Mouse (Mus musculus): ENCODE results near the gene Serpina1b. TPM values are rescaled to one million over a fixed set of nuclear protein-coding genes. Genes with fewer than 3 reads are reported as not detected.
"Not testable (repeated sequence)": the region's sequence is repeated elsewhere in the genome, so short reads cannot be mapped to it uniquely, and the experiment has no call there.

The Serpina1b gene
- 1 to 10 TPM in 1 of 2 experiments, under 1 TPM in 1; 0.54 to 3.0 TPM for total RNA-seq (2021)
- long read RNA-seq, experiment 1, partial matches to known transcripts: 0 of 1 reads
- long read RNA-seq, experiment 1, other reads (novel, unspliced or antisense): 0 of 1 reads
- long read RNA-seq, experiment 2, partial matches to known transcripts: 1 of 2 reads
- long read RNA-seq, experiment 2, other reads (novel, unspliced or antisense): 0 of 2 reads

DNA sequence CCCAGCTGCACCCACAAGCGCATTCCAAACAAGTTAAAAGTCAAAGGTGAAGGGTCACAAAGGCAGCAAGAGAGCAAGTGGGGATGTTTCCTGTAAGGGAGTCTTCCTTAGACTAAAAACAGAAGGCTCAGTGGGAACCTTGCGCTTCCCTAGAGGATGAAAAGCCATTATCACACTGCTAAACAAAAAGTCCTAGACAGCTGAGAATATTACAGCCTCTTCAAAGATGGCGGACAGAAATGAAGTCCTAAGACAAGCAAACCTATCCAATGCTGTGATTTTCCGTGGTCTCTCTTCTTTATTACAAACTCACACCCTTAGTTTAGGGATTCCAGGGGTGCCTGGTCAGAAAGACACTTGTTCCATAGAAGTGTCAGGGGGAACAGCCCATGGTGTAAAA, at the start of gene Serpina1b:
TSS of gene Serpina1b (minus strand) at position 101 of the 400 bp plus-strand sequence.
- not testable (repeated sequence) for DNase-seq (ENCODE audit: low spot score in 2 of 2)

DNA sequence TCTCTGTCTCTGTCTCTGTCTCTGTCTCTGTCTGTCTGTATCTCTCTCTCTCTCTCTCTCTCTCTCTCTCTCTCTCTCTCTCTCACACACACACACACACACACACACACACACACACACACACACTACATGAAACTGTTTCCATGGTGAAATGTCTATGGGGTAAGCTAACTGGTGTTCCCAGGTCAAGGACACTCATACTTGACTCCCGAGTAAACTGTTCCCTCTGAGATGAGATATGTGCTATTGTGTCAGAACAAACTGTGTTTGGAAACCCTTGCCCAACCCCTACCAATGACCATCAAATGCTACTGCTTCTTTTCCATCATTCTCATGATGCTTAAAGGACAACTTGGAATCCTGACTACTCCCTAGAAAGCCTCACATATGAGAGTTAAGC, 36.7 kb upstream of the Serpina1b start:
- not testable (repeated sequence) for DNase-seq (ENCODE audit: low spot score in 2 of 2)

DNA sequence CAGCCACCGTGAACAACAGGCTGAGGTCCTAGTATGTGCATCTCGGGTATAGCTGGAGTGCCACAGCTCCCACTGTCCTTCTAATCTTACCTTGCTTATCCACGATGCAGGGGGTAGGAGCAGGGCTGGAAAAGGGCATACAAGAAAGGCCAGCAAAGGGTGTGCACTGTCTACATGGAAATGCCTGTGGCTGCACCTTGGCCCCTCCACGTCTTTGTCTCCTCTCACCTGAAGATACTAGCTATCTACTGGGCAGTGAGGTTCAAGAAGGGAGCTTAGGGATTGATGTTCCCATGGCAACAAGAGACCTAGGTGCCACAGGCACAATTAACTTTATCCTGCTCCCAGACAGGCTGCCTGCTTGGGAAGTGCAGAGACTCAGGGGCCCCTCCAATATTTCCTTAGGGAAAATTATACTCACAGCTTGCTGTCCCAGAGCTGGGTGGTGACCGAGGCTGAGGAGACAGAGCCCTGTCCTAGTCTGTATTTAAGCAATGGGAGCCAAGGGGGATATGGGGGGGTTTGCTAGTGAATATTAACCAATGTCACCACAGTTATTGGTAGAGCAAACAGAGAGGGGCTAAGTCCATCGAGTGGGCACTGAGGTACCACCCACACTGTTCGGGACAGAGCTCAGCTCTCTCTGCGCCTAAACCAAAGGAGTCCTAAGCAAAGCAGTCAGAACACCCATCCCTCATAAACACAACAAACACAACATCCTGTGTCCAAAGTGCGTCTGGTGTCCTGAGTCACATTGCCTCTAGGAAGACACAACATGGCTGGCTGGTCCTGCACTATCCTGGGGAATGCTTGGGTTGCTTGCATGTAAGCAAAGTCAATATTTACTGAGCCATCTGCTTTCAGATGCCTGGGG, 33.2 kb upstream of the Serpina1b start, which contains the start of gene Serpina1a:
TSS of gene Serpina1a (minus strand) at position 462 of the 874 bp plus-strand sequence.
- DNase-seq (ENCODE audit: low spot score in 2 of 2): not testable (repeated sequence)

DNA sequence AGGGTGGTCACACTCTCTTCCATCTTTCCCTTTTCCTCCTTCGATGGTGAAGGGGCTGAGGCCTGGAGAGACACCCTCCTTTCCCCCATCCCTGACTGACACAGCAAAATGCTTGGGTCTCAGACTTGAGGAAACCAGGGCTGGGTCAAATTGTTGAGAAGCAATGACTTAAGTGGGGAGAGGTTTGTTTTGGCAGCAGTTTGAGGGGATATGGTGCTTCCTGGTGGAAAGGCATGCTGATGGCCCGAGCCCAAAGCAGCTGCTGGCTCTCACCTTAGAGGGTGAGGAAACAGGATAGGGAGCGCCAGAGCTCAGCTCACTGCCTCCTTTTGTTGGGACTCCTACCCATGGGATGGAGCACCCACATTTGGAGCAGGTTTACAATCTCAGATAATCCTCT, 30.8 kb upstream of the Serpina1b start:
- DNase-seq (ENCODE audit: low spot score in 2 of 2): no peak

DNA sequence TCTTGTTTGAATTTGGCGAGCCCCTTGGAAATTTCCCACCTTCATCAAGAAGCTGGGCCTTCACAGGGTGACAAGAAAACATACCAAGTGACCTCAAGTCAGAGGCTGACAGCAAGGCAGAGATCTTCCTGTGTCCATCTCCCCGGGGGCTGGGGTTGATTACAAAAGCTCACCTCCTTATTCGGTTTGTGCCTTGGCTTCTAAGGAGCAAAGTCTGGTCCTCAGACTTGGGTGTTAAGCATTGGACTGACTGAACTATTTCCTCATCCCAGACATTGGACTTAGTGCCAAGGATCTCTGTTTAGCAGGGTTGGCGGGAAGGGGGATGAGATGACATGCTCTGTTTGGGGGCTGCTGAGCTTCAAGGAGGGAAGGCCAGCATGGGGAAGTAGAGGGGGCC, 30.4 kb upstream of the Serpina1b start:
- not testable (repeated sequence) for DNase-seq (ENCODE audit: low spot score in 2 of 2)

DNA sequence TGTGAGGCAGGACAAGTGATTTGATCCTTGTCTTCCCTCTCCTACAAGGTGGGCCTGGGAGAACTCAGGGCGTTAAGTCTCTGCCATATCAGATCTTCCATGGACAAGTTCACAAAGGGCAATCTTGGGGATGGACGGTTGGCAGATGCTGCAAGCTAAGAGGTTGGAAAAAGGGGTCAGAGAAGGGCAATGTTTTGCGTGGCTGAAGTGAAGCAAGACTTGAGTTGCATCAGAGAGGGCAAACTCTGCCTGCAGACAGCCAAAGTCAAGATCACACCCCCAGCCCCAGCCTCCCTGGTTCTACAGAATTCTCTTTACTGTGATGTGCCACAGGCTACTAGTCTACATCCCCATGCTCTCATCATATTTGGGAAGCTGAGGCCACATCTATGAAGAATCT, 29.4 kb upstream of the Serpina1b start:
- DNase-seq (ENCODE audit: low spot score in 2 of 2): not testable (repeated sequence)

DNA sequence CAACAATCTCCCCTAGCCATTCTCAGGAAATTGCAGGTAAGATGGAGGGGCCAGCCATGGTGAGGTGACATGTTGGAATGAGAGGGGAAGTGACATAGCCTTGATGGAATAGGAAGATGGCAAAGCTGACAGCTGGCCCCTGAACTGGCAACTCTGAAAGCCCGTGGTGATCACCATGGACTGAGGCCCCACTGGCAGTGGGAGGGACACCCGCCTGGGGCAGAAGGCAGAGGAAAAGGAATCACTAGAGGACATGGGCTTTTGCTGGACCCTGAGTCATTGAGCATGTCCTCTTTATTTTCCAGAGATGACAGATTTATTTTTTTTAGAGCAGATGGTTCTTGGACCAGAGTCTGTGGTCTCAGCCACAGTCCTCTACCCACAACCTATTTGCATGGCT, 22.9 kb upstream of the Serpina1b start:
- not testable (repeated sequence) for DNase-seq (ENCODE audit: low spot score in 2 of 2)

DNA sequence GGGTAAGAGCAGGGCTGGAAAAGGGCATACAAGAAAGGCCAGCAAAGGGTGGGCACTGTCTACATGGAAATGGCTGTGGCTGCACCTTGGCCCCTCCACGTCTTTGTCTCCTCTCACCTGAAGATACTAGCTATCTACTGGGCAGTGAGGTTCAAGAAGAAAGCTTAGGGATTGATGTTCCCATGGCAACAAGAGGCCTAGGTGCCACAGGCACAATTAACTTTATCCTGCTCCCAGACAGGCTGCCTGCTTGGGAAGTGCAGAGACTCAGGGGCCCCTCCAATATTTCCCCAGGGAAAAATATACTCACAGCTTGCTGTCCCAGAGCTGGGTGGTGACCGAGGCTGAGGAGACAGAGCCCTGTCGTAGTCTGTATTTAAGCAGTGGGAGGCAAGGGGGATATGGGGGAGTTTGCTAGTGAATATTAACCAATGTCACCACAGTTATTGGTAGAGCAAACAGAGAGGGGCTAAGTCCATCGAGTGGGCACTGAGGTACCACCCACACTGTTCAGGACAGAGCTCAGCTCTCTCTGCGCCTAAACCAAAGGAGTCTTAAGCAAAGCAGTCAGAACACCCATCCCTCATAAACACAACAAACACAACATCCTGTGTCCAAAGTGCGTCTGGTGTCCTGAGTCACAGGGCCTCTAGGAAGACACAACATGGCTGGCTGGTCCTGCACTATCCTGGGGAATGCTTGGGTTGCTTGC, 2.4 kb downstream of the Serpina1b start:
- not testable (repeated sequence) for DNase-seq (ENCODE audit: low spot score in 2 of 2)

DNA sequence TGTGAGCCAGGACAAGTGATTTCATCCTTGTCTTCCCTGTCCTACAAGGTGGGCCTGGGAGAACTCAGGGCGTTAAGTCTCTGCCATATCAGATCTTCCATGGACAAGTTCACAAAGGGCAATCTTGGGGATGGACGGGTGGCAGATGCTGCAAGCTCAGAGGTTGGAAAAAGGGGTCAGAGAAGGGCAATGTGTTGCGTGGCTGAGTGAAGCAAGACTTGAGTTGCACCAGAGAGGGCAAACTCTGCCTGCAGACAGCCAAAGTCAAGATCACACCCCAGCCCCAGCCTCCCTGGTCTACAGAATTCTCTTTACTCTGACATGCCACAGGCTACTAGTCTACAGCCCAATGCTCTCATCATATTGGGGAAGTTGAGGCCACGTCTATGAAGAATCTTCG, 6.3 kb downstream of the Serpina1b start:
- peak; percentile 20 to 40 for DNase-seq (ENCODE audit: low spot score in 2 of 2)

DNA sequence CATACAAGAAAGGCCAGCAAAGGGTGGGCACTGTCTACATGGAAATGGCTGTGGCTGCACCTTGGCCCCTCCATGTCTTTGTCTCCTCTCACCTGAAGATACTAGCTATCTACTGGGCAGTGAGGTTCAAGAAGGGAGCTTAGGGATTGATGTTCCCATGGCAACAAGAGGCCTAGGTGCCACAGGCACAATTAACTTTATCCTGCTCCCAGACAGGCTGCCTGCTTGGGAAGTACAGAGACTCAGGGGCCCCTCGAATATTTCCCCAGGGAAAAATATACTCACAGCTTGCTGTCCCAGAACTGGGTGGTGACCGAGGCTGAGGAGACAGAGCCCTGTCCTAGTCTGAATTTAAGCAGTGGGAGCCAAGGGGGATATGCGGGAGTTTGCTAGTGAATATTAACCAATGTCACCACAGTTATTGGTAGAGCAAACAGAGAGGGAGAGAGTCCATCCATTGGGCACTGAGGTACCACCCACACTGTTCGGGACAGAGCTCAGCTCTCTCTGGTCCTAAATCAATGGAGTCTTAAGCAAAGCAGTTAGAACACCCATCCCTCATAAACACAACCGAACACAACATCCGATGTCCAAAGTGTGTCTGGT, 56.8 kb downstream of the Serpina1b start, which contains the start of gene Serpina1d:
TSS of gene Serpina1d (minus strand) at position 347 of the 606 bp plus-strand sequence.
- not testable (repeated sequence) for DNase-seq (ENCODE audit: low spot score in 2 of 2)

DNA sequence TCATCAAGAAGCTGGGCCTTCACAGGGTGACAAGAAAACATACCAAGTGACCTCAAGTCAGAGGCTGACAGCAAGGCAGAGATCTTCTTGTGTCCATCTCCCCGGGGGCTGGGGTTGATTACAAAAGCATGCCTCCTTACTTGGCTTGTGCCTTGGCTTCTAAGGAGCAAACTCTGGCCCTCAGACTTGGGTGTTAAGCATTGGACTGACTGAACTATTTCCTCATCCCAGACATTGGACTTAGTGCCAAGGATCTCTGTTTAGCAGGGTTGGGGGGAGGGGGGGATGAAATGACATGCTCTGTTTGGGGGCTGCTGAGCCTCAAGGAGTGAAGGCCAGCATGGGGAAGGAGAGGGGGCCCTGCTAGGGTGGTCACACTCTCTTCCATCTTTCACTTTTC, 59.6 kb downstream of the Serpina1b start:
- not testable (repeated sequence) for DNase-seq (ENCODE audit: low spot score in 2 of 2)

DNA sequence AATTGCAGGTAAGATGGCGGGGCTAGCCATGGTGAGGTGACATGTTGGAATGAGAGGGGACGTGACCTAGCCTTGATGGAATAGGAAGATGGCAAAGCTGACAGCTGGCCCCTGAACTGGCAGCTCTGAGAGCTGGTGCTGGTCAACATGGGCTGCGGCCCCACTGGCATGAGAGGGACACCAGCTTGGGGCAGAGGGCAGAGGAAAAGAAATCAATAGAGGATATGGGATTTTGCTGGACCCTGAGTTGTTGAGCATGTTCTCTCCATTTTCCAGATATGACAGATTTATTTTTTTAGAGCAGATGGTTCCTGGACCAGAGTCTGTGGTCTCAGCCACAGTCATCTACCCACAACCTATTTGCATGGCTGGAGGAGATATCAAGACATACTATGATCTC, 67.1 kb downstream of the Serpina1b start:
- DNase-seq (ENCODE audit: low spot score in 2 of 2): not testable (repeated sequence)

DNA sequence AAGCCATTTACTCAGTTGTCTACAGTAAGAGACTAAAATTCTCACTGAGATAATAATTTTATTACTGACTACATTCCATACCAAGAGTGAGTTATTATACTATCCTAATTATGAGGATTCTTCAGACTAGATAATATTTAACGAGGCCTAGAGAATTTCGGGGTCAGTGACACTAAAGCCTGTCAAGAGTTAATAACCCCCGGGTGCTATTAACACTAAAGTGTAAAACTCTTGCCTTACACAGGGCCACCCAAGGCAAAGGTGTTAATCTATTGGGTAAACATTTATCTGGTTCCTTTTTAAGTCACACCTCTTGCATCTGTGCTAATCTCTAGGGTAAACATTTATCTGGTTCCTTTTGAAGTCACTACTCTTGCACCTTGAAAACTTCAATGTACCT, 69.9 kb downstream of the Serpina1b start:
- not testable (repeated sequence) for DNase-seq (ENCODE audit: low spot score in 2 of 2)

DNA sequence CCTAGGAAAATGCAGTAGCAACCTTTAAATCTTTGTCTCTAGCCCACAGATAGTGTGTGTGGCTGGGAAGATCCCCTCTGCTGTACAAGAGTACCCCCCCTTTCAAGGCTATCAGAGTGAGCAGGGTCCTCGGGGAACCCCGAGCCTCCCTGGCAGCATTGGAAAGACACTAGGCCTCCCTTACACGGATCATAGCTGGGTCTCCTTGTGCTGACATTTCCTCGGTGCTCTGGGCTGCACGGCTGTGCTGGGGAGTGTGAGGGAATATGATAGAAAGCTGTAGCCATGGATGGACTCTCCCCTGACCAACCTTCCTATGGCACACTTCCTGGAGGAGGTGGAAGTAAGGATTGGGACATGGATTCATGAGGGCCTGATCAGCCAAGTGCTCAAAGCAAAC, 84.2 kb downstream of the Serpina1b start:
- not testable (repeated sequence) for DNase-seq (ENCODE audit: low spot score in 2 of 2)

DNA sequence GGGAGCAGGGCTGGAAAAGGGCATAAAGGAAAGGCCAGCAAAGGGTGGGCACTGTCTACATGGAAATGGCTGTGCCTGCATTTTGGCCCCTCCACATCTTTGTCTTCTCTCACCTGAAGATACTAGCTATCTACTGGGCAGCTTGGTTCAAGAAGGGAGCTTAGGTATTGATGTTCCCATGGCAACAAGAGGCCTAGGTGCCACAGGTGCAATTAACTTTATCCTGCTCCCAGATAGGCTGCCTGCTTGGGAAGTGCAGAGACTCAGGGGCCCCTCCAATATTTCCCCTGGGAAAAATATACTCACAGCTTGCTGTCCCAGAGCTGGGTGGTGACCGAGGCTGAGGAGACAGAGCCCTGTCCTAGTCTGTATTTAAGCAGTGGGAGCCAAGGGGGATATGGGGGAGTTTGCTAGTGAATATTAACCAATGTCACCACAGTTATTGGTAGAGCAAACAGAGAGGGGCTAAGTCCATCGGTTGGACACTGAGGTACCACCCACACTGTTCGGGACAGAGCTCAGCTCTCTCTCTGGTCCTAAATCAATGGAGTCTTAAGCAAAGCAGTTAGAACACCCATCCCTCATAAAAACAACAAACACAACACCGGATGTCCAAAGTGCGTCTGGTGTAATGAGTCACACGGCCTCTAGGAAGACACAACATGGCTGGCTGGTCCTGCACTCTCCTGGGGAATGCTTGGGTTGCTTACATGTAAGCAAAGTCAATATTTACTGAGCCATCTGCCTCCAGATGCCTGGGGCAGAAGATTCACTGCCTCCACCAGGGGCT, 92.2 kb downstream of the Serpina1b start:
- DNase-seq (ENCODE audit: low spot score in 2 of 2): not testable (repeated sequence)

DNA sequence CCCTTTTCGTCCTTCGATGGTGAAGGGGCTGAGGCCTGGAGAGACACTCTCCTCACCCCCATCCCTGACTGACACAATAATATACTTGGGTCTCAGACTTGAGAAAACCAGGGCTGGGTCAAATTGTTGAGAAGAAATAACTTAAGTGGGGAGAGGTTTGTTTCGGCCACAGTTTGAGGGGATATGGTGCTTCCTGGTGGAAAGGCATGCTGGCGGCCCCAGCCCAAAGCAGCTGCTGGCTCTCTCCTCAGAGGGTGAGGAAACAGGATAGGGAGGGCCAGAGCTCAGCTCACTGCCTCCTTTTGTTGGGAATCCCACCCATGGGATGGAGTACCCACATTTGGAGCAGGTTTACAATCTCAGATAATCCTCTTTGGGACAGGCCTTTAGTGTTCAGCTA, 94.6 kb downstream of the Serpina1b start:
- not testable (repeated sequence) for DNase-seq (ENCODE audit: low spot score in 2 of 2)

DNA sequence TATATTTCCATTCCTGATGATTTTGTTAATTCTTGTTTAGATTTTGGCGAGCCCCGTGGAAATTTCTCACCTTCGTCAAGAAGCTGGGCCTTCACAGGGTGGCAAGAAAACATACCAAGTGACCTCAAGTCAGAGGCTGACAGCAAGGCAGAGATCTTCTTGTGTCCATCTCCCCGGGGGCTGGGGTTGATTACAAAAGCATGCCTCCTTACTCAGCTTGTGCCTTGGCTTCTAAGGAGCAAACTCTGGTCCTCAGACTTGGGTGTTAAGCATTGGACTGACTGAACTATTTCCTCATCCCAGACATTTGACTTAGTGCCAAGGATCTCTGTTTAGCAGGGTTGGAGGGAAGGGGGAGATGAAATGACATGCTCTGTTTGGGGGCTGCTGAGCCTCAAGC, 95.1 kb downstream of the Serpina1b start:
- not testable (repeated sequence) for DNase-seq (ENCODE audit: low spot score in 2 of 2)

DNA sequence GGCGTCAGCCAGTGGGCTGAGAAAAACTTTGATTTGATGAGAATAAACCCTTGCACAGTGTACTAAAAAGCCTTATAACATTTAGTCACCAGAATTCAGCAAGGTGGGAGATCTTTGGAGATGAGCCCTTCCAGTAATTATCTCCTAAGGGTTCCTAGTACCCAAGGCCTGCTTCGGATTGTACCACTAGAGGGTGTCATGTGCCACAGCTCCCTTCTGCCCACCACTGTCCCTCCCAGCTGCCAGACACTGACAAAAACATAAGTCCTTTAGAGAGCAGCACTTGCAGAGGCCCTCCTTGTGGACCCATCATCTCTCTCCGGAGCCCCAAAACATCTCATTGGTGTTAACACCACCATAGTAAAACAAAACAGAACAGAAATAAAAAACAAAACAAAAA, 118.6 kb downstream of the Serpina1b start:
- peak in 1 of 2 experiments; percentile 33 for DNase-seq (ENCODE audit: low spot score in 2 of 2)

DNA sequence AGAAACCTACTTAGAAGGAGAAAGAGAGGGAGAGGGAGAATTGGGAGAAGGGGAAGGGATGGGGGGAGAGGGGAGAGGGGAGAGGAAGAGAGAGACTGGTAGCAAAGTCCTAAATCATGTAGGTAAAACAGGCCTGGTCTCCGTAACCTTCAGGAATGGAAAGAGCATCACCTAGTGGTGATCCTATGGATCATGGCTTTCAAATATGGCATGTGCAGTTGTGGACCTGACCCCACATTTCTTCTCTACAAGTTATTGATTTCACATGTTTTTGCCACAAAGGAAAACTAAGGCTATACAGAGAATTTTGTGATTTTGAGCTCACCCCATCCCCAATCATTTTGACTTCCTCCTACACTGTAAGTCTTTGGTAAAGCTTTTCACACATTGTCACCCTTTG, 119.8 kb downstream of the Serpina1b start:
- DNase-seq (ENCODE audit: low spot score in 2 of 2): no peak

DNA sequence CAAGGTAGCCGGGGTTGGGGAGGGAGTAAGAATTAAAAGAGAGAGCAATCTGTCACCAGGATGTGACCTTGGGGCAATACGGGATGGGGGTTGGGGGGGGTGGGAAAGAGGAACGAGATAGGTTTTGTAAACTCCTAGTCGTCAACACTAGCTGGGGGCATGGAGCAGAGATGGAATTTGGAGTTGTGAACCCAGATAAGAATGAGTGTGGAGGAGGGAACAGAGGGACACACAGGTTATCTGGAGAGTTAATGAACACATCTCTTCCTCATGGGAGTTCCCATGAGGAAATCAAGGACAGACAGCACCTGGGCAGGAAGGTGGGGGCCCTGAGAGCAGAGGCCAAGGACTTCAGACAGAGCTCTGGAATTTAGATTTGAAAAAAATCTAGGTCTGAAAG, 124.1 kb downstream of the Serpina1b start:
- no peak for DNase-seq (ENCODE audit: low spot score in 2 of 2)
